Mouse (Mus musculus) Patski (cell line): Measurements from ENCODE around the gene Rxra. TPM values are rescaled to one million over a fixed set of nuclear protein-coding genes. Genes with fewer than 3 reads are reported as not detected.

ENCODE experiments used
- ATAC-seq: fragments of 100-300 bp; one replicate; pipeline ENCODE4 v1.8.0; 2021
- CTCF ChIA-PET: fragments of 350-600 bp; sonication (Branson Sonifier 250); formaldehyde crosslinking; loops from one replicate; lab custom pipeline; 2022; ENCODE audit warnings: inconsistent platforms; lab: Charles Lee
- POLR2A ChIA-PET: fragments of 350-600 bp; sonication (Branson Sonifier 250); formaldehyde crosslinking; loops from one replicate; lab custom pipeline; 2022; ENCODE audit warnings: antibody characterized with exemption, inconsistent platforms; lab: Charles Lee
- DNase-seq: peaks from one replicate; pipeline ENCODE4 v3.0.0-alpha.2; 2011; ENCODE audit warnings: low read depth, low spot score
- H3K27me3 ChIP-seq: fragments of 371-371 bp; one replicate; pipeline ENCODE4 v1.5.1; 2021
- CTCF ChIP-seq: fragments of 100-300 bp; IDR thresholded peaks from one replicate; pipeline ENCODE4 v1.5.1; 2021
- in situ Hi-C: fragments of 300-500 bp; cut with MboI; formaldehyde crosslinking; loops from 3 replicates; pipeline ENCODE4 v1.11.1; 2018; ENCODE audit warnings: low pct_unique_long_range_greater_than_20kb, mixed read lengths
- polyA plus RNA-seq: library from polyadenylated mRNA; unstranded; gene quantifications from one replicate; pipeline ENCODE4 v1.2.3, GENCODE M21; 2021

Gene Rxra
- polyA plus RNA-seq, 1 experiment from 2014 or later, result 31.1 TPM

DNA sequence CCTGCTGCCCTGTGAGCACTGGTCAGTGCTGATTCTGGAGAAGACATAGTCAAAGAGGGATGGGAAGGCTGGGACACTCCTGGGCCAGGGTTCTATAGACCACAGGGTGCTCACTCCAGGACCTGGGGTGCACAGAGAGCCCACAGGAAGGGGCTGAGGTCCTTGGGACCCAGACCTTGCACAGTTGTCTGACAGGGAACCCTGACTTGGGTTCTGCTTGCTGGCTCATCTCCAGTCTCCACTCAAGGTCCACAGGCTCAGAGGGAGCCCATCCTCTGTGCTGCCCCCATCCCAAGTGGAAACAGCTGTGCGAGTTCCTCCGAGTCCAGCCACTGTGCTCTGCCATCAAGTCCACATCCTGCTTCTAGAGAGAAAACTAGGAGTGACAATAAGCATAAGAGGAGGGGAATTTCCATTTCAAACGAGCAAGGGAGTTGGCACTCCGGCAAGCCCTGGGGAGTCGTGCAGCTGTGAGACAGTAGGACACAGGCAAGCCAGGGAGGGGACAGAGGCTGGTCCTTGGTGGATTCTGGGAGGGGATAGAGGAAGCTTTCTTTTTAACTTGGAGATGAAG, 31.6 kb upstream of the Rxra start:
- TF ChIP-seq CTCF, result no peak
- DNase-seq, result no peak
- in situ Hi-C loops, result no loop called here
- ChIA-PET POLR2A (no interaction called here), CTCF (interaction anchor here (1.1 to 1.8 kb wide), 2 partner anchors 11 to 30 kb away, joined by 3 to 4 read pairs; no protein-coding TSS in a partner anchor)
- ATAC-seq, result no peak
- no peaks in the 10 kb centered on the region for H3K27me3 ChIP-seq

- TF ChIP-seq CTCF, result no peak
- in situ Hi-C loops, result no loop called here
- ATAC-seq, result no peak
- no peak for DNase-seq
- no peaks in the 10 kb centered on the region for H3K27me3 ChIP-seq
- POLR2A ChIA-PET, result no interaction called here
- CTCF ChIA-PET, result interaction anchor here (1.1 kb wide), 1 partner anchor 31 kb away, joined by 3 read pairs; no protein-coding TSS in a partner anchor
Measured at GRCm38 (mm10) chr2:27645471-27645870, 30.8 kb upstream of the Rxra start.

DNA sequence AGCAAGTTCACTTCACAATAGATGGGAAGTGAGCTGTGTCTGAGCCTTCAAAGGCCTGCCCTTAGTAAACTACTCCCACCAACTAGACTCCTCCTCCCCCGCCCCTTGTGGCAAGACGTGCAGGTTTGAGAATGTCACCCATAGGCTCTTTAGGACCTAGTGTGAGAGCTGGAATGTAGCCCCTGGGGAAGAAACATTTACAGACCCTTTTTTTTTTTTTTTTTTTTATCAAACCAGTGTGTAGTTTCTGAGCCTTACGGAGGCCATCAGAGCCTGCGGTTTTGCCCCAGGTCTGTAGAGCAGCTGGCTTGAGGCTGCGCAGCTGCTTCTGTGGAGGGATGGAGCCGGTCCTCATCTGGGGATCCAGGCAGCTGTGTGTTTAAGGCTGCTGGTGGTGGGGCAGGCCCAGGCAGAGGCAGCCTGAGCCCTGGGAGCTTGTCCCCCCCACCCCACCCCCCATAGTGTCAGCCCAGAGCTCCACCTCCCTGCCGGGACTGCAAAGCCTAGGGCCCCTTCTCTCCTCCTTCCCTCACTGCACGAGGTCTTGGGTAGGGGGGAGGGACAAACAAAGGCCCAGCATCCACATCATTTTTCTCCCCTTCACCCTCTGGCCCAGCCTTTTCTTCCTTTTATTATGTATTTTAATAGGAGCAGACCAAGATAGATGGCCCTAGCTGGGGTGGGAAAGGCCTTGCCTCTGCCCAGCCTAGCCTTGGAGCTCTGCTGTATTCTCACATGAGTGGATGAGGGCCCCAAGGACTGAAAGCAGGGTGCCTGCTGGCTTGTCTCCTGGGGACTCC, 26.2 kb upstream of the Rxra start:
- ChIA-PET CTCF (no interaction called here), POLR2A (interaction anchor here (0.7 kb wide), 1 partner anchor 60 kb away, joined by 5 read pairs; no protein-coding TSS in a partner anchor)
- no peaks in the 10 kb centered on the region for H3K27me3 ChIP-seq
- DNase-seq (no peak), ATAC-seq (no peak)
- TF ChIP-seq CTCF, result no peak
- in situ Hi-C loops, result no loop called here

GRCm38 (mm10) chr2:27650991-27651390, 25.2 kb upstream of the Rxra start:
- DNase-seq (no peak), ATAC-seq (no peak)
- ChIA-PET CTCF (no interaction called here), POLR2A (no interaction called here)
- no peaks in the 10 kb centered on the region for H3K27me3 ChIP-seq
- in situ Hi-C loops, result no loop called here
- TF ChIP-seq CTCF, result no peak

DNA sequence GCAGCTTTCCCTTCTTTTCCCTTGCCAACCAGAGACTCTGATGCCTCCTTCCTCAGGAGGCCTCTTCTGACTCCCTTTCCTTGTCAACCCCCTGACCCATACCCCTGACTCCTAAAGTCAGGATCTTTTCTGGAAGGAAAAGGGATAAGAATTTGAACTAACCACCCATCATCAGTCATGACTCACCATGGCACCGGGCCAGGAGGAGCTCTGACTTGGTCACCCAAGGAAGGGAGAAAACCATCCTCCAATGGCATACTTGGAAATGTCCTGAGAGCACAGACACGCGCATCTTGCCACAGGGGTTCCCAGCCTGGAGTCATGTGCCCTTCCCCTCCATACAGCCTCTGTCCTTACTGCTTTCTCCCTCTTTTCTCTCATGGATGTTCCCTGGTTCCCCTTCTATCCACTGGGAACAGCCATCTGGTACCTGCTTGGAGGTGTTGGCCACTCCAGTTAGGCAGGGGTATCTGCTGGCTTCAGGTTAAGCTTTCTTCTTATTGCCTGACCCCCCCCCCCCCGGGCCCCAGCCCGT, 22.7 kb upstream of the Rxra start:
- H3K27me3 ChIP-seq, result no peaks in the 10 kb centered on the region
- in situ Hi-C loops, result no loop called here
- DNase-seq (peak; percentile 41), ATAC-seq (no peak)
- no peak for TF ChIP-seq CTCF
- ChIA-PET CTCF (interaction anchor here (0.8 to 1.5 kb wide), 2 partner anchors 8 to 10 kb away, joined by 3 read pairs; no protein-coding TSS in a partner anchor), POLR2A (no interaction called here)

GRCm38 (mm10) chr2:27654321-27655232, 21.7 kb upstream of the Rxra start:
- no peak for TF ChIP-seq CTCF
- no peak for ATAC-seq
- H3K27me3 ChIP-seq, result no peaks in the 10 kb centered on the region
- ChIA-PET CTCF (no interaction called here), POLR2A (no interaction called here)
- no peak for DNase-seq
- in situ Hi-C loops, result no loop called here

DNA sequence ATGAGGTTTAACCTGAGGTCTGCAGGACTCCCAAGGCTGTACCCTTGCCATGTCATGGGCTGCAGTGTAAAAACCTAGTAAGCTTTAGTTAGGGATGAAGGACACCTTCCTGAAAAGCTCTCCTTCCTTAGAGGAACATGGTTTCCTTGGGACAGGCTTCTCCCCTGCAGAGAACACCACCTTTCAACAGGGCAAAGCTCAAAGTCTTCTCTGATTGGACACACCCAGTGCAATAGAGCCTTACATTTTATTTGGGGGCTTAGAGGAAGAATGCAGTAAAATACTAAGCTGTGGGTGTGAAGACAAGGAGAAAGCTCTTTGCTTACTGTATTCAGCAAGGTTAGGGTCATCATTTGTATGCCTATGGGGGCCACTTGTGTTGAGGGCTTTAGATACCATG, 19.7 kb upstream of the Rxra start:
- ChIA-PET CTCF (interaction anchor here (1.6 kb wide), 1 partner anchor 13 kb away, joined by 4 read pairs; no protein-coding TSS in a partner anchor), POLR2A (no interaction called here)
- H3K27me3 ChIP-seq, result no peaks in the 10 kb centered on the region
- DNase-seq (no peak), ATAC-seq (no peak)
- no peak for TF ChIP-seq CTCF
- in situ Hi-C loops, result no loop called here

- POLR2A ChIA-PET, result no interaction called here
- ATAC-seq, result no peak
- CTCF ChIA-PET, result no interaction called here
- H3K27me3 ChIP-seq, result no peaks in the 10 kb centered on the region
- no peak for TF ChIP-seq CTCF
- DNase-seq, result no peak
- in situ Hi-C loops, result no loop called here
Measured at GRCm38 (mm10) chr2:27665284-27665683, 11.0 kb upstream of the Rxra start.

GRCm38 (mm10) chr2:27666719-27667118, 9.5 kb upstream of the Rxra start:
- no peak for DNase-seq
- no peaks in the 10 kb centered on the region for H3K27me3 ChIP-seq
- ATAC-seq, result no peak
- in situ Hi-C loops, result no loop called here
- ChIA-PET CTCF (no interaction called here), POLR2A (no interaction called here)
- no peak for TF ChIP-seq CTCF

GRCm38 (mm10) chr2:27667677-27668076, 8.6 kb upstream of the Rxra start:
- ChIA-PET POLR2A (no interaction called here), CTCF (no interaction called here)
- in situ Hi-C loops, result no loop called here
- TF ChIP-seq CTCF, result no peak
- DNase-seq (no peak), ATAC-seq (no peak)
- no peaks in the 10 kb centered on the region for H3K27me3 ChIP-seq
